Mouse (Mus musculus) 3T3-L1 (cell line): ENCODE results near the gene Klk11.

ENCODE experiments used
- DNase-seq: peaks from one replicate; pipeline ENCODE4 v3.0.0-alpha.2; 2015; ENCODE audit warnings: low read depth, low spot score

Gene Klk11

DNA sequence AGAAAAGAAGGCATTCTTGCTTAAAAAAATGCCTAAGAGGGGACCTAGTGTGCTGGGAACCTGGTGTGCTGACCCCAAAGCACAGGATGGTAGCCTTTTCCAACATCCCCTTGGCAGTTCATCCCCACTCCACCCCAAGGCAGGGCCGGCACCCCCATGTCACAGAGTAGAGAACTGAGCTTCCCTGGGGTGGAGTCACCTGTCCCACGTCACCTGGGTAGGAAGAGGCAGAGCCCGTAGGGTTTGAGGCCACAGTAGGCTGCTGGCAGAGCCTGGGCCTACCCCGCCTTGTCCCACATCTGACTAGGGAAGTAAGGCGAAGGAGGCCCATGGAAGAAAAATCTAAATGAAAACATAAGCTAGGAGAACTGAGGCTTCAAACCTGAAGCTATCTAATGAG, at the start of gene Klk11:
Klk11 (plus strand) TSS at position 241 of the 400 bp plus-strand sequence.
- DNase-seq: no peak

DNA sequence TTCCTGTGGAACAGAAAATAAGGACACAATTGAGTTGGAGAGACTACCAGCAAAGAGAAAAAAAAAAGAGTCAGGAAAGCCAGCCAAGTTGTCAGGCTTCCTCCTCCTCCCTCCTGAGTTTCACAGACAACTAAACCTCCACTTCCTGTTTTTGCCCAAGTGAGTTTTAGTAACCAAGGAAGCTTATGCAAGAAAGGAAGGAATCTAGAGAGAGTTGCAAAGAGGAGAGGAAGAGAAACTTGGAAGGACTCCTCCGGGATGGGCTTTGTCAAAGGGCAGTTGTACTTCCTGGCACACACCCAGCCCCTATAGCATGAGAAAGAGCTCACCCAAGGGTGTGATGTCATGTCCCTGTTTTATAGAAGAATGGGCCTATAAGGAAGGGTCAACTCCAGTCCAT, 26.6 kb upstream of the Klk11 start:
- peak; percentile 16 for DNase-seq

DNA sequence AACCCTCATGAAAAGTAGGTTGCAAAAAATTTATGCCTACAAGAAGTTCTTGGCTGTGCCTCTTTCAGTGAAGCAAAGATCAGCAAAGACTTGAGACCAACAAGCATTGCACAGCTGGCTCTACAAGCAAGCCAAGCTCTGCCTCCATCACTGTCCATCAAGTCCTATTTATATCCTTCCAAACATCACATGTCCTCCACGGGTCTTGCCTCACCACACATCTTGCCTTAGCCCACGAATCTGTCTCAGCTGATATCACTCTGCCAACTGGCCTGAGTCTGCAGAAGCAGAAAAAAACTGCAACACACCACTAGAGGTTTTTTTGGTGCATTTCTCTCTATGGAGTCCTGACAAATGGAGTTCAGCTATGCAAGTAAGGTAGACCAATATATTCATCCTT, 21.6 kb upstream of the Klk11 start:
- DNase-seq: peak; percentile 17

DNA sequence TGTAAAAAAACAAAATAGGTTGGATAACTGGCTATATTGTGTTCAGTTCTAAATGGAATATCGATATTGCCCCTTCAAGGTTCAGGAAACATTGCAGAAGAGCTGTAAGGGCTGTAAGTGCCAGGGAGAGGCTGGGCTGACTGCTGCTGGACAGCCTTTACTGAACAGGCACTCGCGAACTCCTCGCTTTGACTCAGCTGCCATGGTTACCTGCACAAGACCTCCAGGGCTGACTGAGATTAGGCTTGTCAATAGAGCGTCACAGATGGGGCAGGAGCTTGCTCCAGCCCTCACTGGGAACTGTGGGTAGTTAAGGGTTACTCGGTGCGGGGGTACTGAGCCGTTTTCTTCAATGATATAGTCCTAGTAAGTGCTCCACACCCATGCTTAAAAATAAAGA, 7.9 kb upstream of the Klk11 start:
- no peak for DNase-seq

DNA sequence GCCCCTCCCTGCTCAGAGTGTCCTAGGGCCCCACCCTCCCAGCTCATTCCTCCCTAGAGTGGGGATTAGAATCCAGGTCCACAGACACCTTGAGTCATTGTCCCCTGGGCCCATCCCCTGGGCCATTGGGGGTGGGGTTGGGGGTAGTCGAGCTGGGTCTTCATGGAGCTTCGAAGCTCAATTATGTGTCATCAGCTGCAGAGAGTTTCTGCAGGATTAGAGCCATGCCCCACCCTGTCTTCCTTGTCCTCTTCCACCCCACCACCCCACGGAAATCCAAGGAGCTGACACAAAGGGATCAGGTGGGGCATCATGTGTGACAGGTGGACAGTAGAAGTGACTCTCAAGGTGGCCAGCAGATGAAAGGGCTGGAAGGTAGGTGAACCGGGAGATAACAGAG, 5.8 kb upstream of the Klk11 start, which contains the start of gene Klk12:
Klk12 (plus strand) TSS at position 301 of the 400 bp plus-strand sequence.
- no peak for DNase-seq

DNA sequence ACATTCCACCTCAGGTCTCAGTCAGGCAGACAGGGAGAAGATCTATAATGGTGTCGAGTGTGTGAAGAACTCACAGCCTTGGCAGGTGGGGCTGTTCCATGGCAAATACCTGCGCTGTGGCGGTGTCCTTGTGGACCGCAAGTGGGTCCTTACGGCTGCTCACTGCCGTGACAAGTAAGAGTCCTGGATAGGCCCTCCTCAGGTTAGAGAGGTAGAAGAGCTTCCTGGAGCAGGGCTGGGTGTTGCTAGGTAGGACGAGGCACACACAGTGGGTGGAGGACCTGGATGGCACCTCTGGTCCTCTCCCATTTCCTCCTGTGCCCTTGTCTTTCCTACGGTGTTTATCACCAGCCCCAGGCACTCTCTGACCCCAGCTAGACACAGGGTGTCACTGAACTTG, 4.8 kb upstream of the Klk11 start:
- no peak for DNase-seq

DNA sequence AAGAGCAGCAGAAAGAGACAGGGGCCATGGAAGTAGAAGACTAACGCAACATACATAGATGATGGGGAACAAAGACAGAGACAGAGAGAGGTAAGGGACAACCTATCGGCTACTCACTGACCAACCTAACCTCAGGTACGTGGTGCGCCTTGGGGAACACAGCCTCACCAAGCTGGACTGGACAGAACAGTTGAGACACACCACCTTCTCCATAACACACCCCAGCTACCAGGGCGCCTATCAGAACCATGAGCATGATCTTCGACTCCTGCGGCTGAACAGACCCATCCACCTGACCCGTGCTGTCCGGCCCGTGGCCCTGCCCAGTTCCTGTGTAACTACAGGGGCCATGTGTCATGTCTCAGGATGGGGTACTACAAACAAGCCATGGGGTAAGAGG, 3.7 kb upstream of the Klk11 start:
- DNase-seq: no peak

DNA sequence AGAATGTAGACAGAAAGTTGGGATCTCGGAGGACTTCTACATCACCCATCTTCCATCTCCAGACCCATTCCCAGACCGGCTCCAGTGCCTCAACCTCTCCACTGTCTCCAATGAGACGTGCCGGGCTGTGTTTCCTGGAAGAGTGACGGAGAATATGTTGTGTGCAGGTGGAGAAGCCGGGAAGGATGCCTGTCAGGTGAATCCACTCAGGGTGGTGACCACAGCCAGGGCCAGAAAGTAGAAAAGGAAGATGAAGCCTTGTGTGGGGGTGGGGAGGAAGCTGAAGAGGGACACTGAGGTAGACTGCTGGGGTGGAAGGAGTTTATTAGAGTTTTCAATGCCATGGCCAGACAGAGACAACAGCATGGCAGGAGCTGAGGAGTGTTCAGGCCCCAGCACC, 2.5 kb upstream of the Klk11 start:
- no peak for DNase-seq

DNA sequence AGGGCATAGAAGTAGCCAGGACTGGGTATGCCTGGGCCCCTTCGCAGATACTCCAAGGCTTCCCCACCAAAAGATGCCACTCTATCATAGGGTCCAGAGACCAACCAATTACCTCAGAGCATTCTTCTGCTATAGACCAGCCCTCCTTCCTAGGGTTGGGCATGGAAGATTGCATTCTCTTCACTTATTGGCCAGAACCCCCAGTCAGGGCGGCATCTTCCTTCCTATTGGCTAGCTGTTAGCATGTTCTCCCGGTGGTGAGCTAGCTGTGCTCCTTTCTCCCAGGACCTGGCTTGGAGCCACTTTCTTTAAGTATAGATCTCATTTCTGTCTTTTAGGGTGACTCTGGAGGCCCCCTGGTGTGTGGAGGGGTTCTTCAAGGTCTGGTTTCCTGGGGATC, 1.5 kb upstream of the Klk11 start:
- DNase-seq: no peak

DNA sequence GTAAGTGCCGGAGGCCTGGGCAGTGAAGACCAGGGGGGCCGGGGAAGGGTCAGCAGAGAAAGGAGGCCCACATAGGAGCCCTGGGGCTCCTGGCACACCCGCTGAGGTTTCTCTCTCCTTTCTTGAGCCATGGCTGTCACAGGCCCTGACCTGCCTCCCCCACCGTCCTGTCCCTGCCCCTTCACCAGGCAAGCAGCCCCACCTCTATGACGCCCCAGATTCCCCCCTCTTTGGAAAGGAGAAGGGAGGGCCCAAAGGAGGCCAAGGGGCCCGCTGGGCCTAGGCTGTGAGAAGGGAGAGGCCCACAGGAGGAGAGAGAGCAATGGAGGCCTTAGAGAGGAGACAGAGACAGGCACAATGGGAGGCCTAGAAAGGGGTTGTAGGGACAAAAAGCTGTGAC, 398 bp downstream of the Klk11 start:
- no peak for DNase-seq

DNA sequence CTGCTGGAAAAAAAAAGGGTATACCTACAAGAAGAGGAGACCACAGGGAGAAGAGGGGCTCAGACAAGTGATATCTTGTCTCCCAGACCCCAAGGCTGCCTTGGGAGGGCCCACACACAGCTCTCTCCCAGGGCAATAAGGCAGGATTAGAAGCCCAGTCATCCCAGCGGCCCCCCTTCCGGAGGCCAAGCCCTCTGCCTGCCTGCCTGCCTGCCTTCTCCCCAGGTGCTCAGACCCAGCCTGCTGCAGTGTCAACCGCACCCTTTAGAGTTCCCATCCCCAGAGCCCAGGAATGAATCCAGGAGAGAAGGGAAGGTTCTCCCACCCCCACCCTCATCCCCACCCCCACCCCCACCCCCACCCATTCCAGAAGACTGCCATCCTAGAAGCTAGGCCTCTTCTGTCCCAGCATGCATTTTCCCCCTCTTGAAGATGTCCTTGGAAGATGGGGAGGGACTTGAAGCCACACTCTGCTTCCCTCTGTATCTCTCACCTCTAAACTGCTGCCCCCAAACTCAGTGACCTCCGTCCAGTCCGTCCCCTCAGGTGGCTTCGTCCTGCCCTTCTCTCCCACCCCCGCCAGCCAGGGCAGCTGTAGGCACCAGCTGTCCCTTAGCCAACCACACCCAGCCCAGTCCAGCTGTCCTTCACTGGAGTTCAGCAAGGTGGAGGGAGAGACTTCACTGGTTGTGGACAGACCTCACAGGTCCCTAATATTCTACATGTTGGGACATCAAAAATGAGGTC, 1.1 kb downstream of the Klk11 start:
- no peak for DNase-seq

DNA sequence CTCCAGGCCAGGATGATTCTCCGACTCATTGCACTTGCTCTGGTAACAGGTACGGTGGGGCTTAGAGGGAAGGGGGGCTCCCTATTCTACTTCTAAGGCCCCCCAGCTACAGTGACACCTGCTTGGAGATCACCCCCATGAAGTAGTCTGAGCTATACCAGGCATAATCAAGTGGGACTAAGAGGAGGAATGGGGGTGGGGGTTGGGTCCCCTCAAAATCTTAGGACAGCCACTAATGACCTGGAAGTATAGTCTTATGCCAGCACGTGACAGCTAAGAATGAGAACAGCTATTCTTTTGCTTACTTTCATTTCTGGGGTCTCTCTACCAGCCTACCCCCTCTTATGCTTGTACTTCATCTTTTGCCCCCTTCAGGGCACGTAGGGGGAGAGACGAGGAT, 2.1 kb downstream of the Klk11 start:
- DNase-seq: no peak

DNA sequence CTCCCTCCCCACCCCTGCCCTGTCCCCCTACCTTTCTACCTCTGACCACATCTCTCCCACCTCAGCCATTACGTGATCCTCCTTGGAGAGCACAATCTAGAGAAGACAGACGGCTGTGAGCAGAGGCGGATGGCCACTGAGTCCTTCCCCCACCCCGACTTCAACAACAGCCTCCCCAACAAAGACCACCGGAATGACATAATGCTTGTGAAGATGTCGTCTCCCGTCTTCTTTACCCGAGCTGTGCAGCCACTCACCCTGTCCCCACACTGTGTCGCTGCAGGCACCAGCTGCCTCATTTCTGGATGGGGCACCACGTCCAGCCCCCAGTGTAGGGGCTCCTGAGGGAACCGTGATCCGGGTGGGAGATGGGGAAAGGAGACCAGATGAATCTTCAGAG, 3.0 kb downstream of the Klk11 start:
- DNase-seq: no peak

DNA sequence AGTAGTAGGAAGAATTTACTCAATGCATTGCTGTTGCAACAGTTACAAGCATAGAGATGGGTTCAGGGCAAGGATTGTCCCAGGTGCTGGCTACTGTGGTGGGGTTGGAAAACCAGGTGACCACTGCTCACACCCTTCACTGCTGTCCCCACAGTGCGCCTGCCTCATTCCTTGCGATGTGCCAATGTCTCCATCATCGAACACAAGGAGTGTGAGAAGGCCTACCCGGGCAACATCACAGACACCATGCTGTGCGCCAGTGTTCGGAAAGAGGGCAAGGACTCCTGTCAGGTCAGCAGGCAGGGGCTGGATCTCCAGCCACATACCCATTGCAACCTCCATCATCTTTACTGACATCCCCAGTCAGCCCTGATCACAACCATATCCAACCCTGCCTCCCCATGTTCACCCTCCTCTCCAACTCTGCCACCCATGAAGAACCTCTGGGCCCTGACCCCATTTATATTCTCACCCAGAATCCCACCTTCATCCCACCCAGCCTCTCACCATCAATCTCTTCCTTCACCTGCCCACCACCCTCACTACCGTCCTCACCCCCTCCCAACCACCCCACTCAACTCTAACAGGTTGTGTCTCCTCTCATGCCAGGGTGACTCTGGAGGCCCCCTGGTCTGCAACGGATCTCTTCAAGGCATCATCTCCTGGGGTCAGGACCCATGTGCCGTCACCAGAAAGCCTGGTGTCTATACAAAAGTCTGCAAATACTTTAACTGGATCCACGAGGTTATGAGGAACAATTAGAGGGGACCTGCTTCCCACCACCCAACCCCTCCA, 4.0 kb downstream of the Klk11 start:
- DNase-seq: no peak

DNA sequence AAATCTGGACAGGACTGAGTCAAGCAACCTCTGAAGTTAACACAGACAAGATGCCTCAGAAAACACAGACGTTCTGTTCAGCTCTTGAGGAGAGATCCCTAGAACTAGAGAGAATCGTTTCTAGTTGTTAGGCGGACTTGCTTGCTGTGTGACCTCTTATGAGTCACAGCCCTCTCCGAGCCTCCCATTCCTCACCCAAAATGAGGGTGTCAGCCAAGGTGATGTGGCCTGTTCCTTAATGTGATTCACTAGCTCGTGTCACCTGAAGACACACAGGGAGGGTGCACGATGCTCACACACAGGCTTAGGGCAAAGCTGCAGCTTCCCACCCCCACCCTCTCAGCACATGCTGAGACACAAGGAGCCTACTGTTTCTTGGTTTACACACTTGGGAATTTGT, 5.8 kb downstream of the Klk11 start:
- peak; percentile 45 for DNase-seq

DNA sequence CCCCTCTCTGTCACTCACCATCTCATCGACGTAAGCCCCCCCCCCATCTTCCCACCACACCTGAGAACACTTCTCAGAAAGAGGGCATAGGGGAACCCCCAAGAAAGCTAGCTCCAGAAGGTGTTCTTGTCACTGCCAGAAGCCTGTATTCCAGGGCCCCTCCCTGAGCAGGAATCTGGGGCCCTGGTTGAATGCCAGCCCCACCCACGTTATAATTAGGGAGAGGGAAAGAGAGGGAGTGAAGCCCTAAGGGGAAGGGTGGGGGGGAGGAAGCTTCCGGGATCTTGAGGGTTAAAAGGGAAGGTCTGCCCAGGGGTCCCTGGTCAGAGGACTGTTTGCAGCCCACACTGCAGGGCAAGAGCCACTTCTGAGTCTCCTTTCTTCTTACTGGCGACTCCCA, 6.3 kb downstream of the Klk11 start, which contains the start of gene Klk10:
Klk10 (plus strand) TSS at position 290 of the 400 bp plus-strand sequence.
- DNase-seq: peak; percentile 49

DNA sequence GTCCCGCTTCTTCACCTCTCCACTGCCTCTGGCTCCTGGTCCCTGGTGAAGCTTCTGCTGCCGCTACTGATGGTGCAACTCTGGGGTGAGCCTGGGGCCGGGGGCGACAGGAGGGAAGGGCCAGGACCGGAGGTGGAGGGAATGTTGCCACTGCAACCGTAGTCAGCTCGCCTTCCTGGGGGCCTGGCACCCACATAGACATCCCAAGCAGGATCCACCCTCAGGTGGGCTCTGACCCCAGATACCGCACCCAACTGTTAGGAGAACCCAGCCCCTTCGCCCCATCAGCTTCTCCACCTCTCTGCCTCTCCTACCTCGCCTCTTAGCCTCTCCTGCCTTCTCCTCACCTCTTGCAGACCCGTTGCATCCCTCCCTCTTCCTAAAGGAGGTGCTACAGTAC, 7.1 kb downstream of the Klk11 start:
- no peak for DNase-seq

DNA sequence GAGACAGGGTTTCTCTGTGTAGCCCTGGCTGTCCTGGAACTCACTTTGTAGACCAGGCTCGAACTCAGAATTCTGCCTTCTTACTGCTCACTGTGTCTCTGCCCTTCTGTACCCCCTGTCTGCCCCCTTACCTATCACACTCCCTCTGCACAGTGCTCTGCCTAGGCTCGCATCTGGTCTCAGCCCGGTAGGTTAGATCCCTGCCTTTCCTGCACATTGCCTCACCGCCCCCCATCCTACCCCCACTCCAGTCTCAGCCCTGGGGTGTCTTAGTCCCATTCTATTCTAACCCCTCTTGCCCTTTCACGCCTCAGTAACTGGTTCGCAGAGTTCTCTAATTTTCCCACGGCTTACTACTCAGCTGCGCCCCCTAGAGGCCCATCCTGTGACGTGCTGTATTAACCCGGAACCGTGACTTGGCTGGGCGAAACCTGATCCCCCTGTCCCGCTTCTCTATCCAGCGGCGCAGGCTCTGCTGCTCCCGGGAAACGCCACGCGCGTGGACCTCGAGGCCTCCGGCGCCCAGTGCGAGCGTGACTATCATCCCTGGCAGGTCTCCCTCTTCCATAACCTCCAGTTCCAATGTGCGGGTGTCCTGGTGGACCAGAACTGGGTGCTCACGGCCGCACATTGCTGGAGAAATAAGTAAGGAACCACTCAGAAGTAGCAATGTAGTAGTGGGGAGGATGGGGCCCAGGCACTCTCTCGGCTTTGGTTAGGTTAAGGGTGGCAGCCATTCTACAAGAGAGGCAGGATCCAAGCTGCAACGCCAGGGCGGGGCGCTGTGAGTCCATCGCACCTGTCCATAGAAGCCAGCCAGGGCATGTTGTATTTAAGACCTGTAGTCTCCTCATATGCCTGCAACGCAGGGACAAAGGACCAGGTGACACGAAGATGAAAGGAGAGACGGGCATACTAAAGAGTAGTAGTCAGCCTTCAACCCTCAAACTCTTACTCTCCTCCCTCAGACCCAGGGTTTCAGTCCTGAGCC, 8.2 kb downstream of the Klk11 start:
- DNase-seq: no peak

DNA sequence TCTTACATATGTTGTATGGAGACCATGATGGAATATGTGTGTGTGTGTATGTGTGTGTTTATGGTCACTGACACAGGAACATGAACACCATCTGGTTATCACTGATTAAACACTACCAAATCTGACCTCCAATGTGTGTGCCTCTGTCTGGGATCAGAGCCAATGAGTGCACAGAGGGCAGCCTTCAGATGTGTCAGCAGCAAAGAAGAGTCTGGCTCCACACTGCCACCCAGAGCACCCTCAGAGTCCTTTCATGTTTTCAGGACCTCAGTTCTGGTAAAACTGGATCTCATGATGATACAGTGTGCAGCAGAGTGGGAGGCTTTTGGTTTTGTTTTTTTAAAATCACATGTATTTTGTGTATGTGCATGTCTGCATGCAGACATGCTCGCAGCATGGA, 10.9 kb downstream of the Klk11 start:
- DNase-seq: peak; percentile 83

DNA sequence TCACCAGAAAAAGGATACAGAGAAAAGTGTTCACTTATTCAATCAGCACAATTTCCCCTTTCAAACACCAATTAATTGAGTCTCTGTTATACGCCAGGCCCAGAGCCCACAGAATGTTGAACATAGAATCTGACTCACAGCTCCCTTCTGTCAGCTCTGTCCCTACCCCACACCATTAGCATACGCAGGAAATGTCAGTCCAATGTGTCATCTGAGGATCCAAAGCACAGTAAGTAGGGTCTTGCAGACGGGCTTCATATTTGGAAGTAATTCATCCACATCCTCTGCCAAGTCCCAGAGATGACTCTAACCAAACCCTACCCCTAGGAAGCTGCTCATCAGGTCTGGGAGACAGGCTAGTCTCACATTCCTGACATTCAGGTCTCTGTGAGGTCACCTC, 13.7 kb downstream of the Klk11 start:
- peak; percentile 84 for DNase-seq

DNA sequence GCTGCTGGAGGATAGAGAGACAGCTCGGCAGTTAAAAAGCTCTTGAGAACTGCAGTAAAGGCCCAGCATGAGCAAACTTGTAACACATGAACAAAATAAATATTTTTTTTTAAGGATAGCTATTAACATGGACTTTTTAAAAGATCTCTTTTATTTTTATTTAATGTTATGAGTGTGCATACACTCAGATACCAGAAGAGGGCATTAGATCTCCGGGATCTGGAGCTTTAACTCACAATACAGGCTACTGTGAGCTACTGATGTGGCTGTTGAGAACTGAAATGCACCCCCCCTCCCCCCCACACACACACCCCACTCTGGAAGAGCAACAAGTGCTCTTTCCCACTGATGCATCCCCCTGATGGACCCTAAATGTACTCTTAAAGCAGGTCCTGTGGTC, 14.9 kb downstream of the Klk11 start:
- DNase-seq: peak; percentile 44

DNA sequence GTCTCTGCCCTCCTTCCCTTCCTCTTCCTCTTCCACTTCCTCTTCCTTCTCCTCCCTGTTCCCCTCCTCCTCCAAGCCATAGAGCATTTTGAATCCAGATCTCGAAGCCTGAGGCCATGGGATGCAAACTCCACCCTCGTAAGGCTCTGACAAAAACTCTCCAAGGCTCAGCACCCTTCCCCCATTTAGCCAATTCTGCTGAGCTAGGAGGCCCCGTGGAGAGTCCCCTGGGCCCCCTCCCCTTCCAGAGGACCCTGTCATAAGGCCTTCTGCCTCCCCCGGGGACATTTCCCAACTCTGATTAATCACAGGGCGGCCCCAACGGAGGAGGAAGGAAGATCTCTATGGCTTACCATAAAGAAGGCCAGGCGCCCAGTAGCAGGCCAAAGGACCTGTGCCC, 17.2 kb downstream of the Klk11 start, which contains the start of gene Klk9:
Klk9 (plus strand) TSS at position 301 of the 400 bp plus-strand sequence.
- no peak for DNase-seq
